Mouse (Mus musculus) 3T3-L1 (cell line): ENCODE measurements around the gene Nfib.

Experiments
- DNase-seq: peaks from one replicate; pipeline ENCODE4 v3.0.0-alpha.2; 2015; ENCODE audit warnings: low read depth, low spot score

Gene Nfib

GRCm38 (mm10) chr4:82691126-82692008 lies 14.2 kb downstream of the Nfib start:
- no peak for DNase-seq

GRCm38 (mm10) chr4:82690267-82690666 lies 15.3 kb downstream of the Nfib start:
- no peak for DNase-seq

DNA sequence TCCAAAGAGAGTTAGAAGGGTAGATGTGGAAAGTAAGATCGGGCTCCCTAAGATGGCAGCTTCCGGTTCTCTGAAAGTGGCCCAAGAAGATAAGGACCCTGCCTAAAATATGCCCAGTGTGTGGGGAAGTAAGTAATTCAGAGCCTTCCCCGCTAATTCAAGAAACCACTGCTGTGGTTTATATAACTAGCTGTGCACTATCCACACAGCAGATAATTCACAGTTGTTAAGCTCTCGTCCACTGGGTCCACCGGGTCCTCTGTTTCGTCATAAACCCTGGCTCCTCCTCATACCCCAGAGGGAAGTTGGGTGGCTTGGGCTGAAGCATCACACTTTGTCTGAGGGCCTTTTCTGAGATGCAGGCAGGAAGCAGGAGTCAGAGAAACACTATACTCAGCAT lies 19.5 kb downstream of the Nfib start:
- no peak for DNase-seq

DNA sequence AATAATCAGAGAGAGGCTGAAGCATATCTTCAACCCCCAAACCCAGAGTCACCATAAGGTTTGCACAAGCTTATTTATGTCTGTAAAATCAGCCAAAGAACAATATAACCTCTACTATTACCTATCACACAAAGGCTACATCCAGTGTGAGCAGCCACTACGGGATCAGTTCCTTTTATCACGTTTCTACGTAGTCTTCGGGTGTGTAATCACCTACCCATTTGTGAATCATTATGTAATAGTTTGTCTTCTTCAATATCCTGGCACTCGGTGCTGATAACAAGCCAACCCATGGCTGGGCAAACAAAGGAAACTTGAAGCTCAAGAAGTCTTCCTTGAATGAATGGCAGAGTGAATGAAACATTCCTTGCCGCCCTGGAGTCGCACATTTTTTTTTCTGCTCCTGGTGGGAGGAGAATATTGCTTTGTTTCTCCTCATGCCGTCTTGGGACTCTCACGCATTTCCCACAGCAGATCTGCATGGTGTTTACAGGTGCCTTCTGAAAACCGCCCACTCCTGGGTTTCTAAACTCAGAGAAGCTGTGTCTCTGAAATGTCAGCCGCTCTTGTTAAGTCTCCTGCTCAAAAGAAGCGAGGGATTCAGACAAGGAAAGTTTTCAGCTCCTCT lies 21.3 kb downstream of the Nfib start:
- no peak for DNase-seq

DNA sequence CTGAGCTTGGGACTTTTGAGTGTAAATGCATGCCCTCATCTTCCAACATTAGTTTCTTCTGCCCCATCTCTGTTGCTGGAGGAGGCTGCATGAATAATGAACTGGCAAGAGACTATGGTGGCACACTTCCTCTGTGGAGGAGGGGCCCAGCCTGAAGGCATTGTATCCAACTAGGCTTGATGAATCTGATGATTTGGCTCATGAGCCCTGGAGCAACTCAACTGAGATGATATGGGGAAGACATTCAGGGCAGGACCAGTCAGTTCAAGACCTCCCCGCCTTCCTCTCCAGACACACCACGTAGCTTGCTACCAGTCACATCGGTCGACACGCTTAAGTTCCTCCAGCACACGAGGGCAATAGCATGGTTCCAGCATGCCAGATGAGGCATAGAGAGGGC lies 22.0 kb downstream of the Nfib start:
- no peak for DNase-seq

DNA sequence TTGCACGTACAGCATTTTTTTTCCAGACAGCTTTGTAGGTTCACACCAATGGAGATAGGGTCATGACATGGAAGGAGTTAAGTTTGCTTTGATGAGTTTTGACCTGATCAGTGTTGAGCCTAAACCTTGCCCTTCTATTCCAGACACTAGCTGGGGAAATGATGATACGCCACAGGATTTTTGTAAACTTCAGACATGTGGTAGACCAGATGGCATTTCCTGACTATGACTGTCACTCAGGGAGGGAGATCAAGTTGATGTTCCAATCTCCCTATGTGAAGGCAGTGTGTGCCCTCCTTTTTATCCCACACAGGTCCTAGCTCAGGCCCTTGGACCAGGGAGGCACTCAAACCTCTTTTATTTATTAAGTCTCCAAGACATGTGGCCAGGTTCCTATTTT lies 29.4 kb downstream of the Nfib start:
- no peak for DNase-seq

- DNase-seq = no peak
Observed at GRCm38 (mm10) chr4:82667271-82667872, 38.2 kb downstream of the Nfib start.

GRCm38 (mm10) chr4:82664436-82664835 lies 41.1 kb downstream of the Nfib start:
- DNase-seq = no peak

DNA sequence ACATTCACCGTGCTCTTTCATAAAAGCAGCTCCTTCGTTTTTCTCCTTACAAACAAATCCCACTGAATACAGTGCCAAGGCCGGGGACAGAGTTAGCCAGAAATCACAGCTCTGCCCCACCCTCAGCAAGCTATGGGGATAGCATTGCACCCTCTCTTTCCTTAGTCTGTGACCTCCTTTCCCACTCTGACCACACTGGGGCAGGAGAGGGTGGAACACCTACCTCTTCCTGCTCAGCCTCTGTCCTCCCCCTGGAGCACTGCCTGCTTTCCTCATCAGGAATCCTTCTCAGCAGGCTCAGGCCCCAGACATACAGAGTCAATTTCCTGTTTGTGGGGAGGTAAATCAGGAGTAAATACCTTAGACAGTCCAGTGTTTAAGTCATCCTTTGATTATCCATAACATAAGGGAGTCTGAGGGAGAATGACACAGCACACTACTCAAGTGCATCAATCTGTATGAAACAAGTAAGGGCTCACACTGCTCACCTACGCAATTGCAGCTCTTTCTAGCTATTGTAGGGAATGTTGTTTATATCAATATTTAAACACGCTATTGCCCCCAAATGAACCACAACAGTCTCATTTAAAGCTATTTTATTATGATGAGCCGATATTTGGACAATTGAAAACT lies 41.7 kb downstream of the Nfib start:
- no peak for DNase-seq

DNA sequence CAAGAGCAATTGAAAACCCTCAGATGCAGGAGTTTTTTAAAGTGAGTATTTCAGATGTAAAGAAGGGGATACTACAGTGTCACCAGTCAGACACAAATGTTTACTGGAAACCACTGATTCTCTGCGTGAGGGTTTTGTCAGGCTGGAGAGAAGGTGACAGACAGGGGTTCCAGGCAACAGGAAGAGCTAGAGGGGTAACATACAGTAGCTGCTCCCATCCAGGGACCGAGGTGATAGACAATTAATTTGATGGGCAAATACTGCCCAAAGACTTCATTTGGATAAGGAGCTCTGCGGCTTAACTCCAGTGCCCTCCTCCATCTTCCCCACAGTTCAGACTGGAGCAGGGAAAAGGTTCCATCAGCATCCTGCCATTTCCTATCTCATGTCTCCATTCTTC lies 42.9 kb downstream of the Nfib start:
- no peak for DNase-seq

DNA sequence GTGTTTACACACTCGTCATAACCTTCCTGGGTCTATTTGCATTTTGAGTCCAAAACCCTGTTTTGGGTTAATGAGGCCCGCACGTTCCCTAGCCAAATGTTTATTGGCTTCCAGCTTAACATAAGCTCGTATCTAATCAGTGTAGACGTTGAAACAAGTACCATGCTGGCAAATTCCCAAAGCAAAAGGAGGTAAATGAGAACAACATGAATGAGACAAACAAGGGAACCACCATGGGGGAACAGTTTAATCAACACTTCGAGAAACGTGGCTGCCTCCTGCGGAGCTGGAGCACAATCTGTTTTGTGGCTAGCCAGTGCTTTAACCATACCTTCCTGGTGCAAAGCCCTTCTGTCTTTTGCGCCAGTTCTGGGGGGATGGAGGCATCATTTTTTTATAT lies 43.3 kb downstream of the Nfib start:
- DNase-seq = no peak

GRCm38 (mm10) chr4:82661215-82661614 lies 44.3 kb downstream of the Nfib start:
- DNase-seq = no peak

DNA sequence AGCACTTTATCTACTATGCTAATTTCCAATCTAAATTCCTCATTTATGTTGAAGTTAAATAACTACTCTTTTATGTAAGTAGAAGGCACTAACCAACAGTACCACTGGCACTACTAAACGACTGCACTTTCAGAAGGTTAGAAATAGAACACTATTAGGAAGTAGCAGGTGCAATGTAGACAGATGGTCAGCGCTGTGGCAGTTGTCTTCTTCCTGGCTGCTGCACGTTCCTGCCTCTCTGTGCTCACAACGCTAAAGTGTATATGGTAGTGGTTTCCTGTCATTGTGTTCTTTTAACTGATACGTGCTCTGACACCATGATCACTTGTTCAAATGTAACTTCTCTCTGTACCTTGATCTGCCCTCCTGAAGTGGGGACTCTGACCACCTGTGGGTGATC lies 59.9 kb downstream of the Nfib start:
- no peak for DNase-seq

DNA sequence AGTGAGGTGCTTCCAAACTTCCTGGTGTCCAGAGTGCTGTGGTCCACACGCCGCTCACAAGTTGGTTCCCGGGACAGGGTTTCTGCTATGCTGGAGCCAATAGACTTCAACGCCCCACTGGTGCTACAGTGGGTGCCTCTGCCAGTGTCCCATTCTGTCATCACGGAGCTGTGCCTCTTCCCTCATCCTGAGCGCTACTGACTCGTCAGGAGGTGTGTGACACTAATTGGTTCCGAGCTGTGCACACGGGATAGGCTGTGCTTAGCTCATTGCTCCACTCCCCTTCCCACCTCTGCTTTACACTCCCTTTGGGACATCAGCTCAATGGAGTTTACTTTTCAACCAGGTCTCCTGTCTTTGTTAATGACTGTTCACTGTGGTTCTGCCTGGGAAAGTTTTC lies 60.8 kb downstream of the Nfib start:
- no peak for DNase-seq

DNA sequence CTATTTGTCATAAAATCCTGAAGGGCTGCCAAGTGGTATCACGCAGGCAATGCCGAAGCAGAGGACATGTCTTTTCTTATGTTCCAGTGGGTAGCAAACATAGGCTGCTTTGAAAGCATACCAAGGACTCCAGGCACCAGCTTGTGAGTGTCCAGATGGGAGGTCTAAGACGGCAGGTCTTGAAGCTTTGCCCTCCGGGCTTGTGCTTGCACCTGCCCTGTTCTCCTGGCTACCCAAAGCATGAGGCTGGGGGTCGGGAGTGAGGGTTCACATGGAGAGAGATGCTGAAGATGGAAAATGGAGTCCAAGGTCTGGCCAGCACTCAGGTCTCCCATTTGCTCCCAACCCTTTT lies 61.8 kb downstream of the Nfib start:
- DNase-seq = no peak

GRCm38 (mm10) chr4:82643022-82643733 lies 62.4 kb downstream of the Nfib start:
- DNase-seq = peak; percentile 42

DNA sequence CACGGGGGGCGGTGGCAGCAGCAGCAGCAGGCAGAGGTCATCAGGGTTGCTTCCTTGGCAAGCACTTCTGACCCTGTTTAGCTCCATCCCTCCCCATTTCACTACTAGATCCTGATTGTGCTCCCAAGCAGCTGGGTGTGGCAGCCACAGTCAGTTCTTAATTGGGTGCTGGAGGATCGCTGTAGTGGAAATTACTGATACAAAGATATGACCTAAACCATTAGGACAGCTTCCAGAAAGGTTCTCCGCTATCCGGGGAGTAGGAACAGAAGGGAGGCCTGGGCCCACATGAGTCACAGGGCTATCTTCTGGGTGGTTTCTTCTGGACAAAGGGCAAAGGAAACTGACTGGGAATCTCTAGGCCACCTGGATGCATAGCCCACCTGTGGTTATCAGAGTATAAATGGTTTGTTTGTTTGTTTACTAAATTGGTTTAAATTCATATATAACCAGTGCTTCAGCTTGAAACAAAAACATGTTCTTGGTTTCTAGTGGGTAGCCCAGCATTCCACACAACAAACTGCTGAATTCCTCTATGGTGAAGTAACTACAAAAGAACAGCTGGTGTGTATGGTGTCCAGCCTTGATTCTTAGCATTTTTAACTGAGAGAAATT lies 64.4 kb downstream of the Nfib start:
- DNase-seq = peak; percentile 9

- no peak for DNase-seq
Observed at GRCm38 (mm10) chr4:82638251-82638650, 67.3 kb downstream of the Nfib start.

- DNase-seq = no peak
Observed at GRCm38 (mm10) chr4:82637633-82638032, 67.9 kb downstream of the Nfib start.

- DNase-seq = no peak
Observed at GRCm38 (mm10) chr4:82636658-82637057, 68.9 kb downstream of the Nfib start.

DNA sequence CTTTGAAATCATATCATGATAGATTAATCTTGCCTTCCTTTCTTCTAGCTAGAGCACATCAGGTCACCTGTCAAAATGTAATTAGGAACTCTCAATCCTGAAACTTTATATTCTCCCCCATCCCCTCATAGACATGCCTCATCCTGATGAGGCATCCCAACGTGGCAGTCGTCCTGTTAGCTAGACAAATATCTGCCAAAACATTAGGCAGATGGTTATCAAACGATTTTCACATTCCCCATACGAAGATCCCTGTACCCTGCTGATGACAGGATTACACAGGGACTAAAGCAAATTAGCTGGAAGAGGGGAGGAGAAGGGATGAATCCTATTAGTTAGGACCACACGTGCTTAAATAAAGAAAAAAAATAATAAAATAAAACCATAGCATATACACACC lies 69.7 kb downstream of the Nfib start:
- no peak for DNase-seq
